10 mouse cellular contexts compared by ENCODE assay signal in genomic region chr1:186408986-186409441, GRCm38 (mm10).
DNase-seq lines count a peak whose midpoint lies in the region; ATAC-seq lines count a peak whose summit lies in the region.
"Had no signal": no experiment of that assay in that cellular context is flagged by ENCODE, and none has a peak within 500 bp of the region (broad histone marks: within the 10 kb centered on the region; RNA-seq: fewer than 3 reads in every experiment).

No protein-coding gene starts in this region.

- H3K27ac ChIP-seq in heart, embryonic 12.5 days (ENCODE audit: poor library complexity, severe bottlenecking), result no peak overlapping the region
- peak overlapping the region; percentile 33 for H3K27ac ChIP-seq in embryonic facial prominence, embryonic 12.5 days
- no peak overlapping the region for H3K27ac ChIP-seq in heart, embryonic 15.5 days
- H3K27ac ChIP-seq in midbrain, embryonic 12.5 days (replicated peaks), result no peak overlapping the region

- no peak for ATAC-seq in heart, embryonic 12.5 days (ENCODE audit: insufficient number of reproducible peaks, low FRiP score)
- ATAC-seq in embryonic facial prominence, embryonic 12.5 days (ENCODE audit: insufficient number of reproducible peaks, insufficient read depth, low FRiP score, low TSS enrichment), result no peak
- no peak for ATAC-seq in heart, embryonic 15.5 days (replicated peaks; ENCODE audit: insufficient number of reproducible peaks, insufficient read depth, low FRiP score, low read depth)
- peak; percentile 34 for ATAC-seq in midbrain, embryonic 12.5 days (ENCODE audit: low FRiP score, low read depth)
- ATAC-seq in monocyte, adult 5-6 weeks (replicated peaks; ENCODE audit: insufficient number of reproducible peaks, low FRiP score, low TSS enrichment, poor library complexity, severe bottlenecking), result no peak

- H3K27me3 ChIP-seq in heart, embryonic 12.5 days (replicated peaks), result no peaks in the 10 kb centered on the region
- H3K27me3 ChIP-seq in embryonic facial prominence, embryonic 12.5 days, result no peaks in the 10 kb centered on the region
- H3K27me3 ChIP-seq in heart, embryonic 15.5 days, result no peaks in the 10 kb centered on the region
- no peaks in the 10 kb centered on the region for H3K27me3 ChIP-seq in midbrain, embryonic 12.5 days
- H3K27me3 ChIP-seq: megakaryocyte, embryonic 14.5 days had no signal

- 39% methylated on average over 10 of the region's 10 CpGs for WGBS in heart, embryonic 12.5 days
- WGBS in embryonic facial prominence, embryonic 12.5 days, result 31% methylated on average over 10 of the region's 10 CpGs
- 38% methylated on average over 10 of the region's 10 CpGs for WGBS in heart, embryonic 15.5 days
- WGBS in midbrain, embryonic 12.5 days, result 17% methylated on average over 10 of the region's 10 CpGs

- intact Hi-C loops in heart, postnatal 14 days (cut with DNase I), result loop anchor here (5.0 kb wide), 1 partner anchor 142 kb away; no protein-coding TSS in a partner anchor

- no peaks in the 10 kb centered on the region; the same call in 1 of the 2 replicates for H3K9me3 ChIP-seq in heart, embryonic 12.5 days (replicated peaks)
- H3K9me3 ChIP-seq in embryonic facial prominence, embryonic 12.5 days, result no peaks in the 10 kb centered on the region
- no peaks in the 10 kb centered on the region for H3K9me3 ChIP-seq in heart, embryonic 15.5 days (replicated peaks)
- no peaks in the 10 kb centered on the region for H3K9me3 ChIP-seq in midbrain, embryonic 12.5 days

- H3K4me2 ChIP-seq in heart, embryonic 12.5 days, result peak overlapping the region; percentile 57
- peak overlapping the region; percentile 7; the same call in 1 of the 2 replicates for H3K4me2 ChIP-seq in embryonic facial prominence, embryonic 12.5 days (replicated peaks)
- H3K4me2 ChIP-seq in heart, embryonic 15.5 days, result peak overlapping the region; percentile 38
- H3K4me2 ChIP-seq in midbrain, embryonic 12.5 days (replicated peaks), result peak overlapping the region; percentile 41

- peaks cover 31% of the 10 kb centered on the region for H3K4me1 ChIP-seq in heart, embryonic 12.5 days (replicated peaks)
- H3K4me1 ChIP-seq in embryonic facial prominence, embryonic 12.5 days, result peaks cover 38% of the 10 kb centered on the region
- peaks cover 20% of the 10 kb centered on the region for H3K4me1 ChIP-seq in heart, embryonic 15.5 days (replicated peaks)
- H3K4me1 ChIP-seq in midbrain, embryonic 12.5 days, result peaks cover 17% of the 10 kb centered on the region
- H3K4me1 ChIP-seq: megakaryocyte, embryonic 14.5 days had no signal

- DNase-seq in heart, postnatal 14 days, result no peak
- no peak for DNase-seq in cerebellum, adult 9-11 months
- no peak for DNase-seq in cerebellum, adult 18-20 months
- DNase-seq: thymus, postnatal 14 days had no signal

- peak overlapping the region; percentile 15; the same call in 1 of the 2 replicates for H3K4me3 ChIP-seq in heart, embryonic 12.5 days
- H3K4me3 ChIP-seq in embryonic facial prominence, embryonic 12.5 days, result no peak overlapping the region
- no peak overlapping the region for H3K4me3 ChIP-seq in heart, embryonic 15.5 days
- 0 out of 2 replicates have a peak overlapping the region, but pooled peaks have one; percentile 7 for H3K4me3 ChIP-seq in midbrain, embryonic 12.5 days
- H3K4me3 ChIP-seq: megakaryocyte, embryonic 14.5 days had no signal

- 0 out of 2 replicates have a peak overlapping the region, but pooled peaks have one; percentile 16 for H3K9ac ChIP-seq in heart, embryonic 12.5 days
- no peak overlapping the region for H3K9ac ChIP-seq in embryonic facial prominence, embryonic 12.5 days
- H3K9ac ChIP-seq in heart, embryonic 15.5 days, result no peak overlapping the region
- H3K9ac ChIP-seq in midbrain, embryonic 12.5 days (replicated peaks), result 0 out of 2 replicates have a peak overlapping the region, but pooled peaks have one; percentile 6

- H3K36me3 ChIP-seq in heart, embryonic 12.5 days, result no peaks in the 10 kb centered on the region
- H3K36me3 ChIP-seq in embryonic facial prominence, embryonic 12.5 days, result no peaks in the 10 kb centered on the region
- H3K36me3 ChIP-seq in heart, embryonic 15.5 days, result no peaks in the 10 kb centered on the region
- H3K36me3 ChIP-seq in midbrain, embryonic 12.5 days, result no peaks in the 10 kb centered on the region

Comparison
In these comparisons a context has a peak if more than half of its experiments do, and no peak if none do; other contexts are left out.
1. H3K4me3 ChIP-seq: peak in heart, embryonic 12.5 days (single experiment) and midbrain, embryonic 12.5 days (single experiment); none in embryonic facial prominence, embryonic 12.5 days (single experiment) and heart, embryonic 15.5 days (single experiment).
2. H3K9ac ChIP-seq: peak in heart, embryonic 12.5 days (single experiment) and midbrain, embryonic 12.5 days (single experiment); none in embryonic facial prominence, embryonic 12.5 days (single experiment) and heart, embryonic 15.5 days (single experiment).
3. H3K4me2 ChIP-seq: peak in every context shown above with its lines; median percentile 57 in heart, embryonic 12.5 days; 41 in midbrain, embryonic 12.5 days; 38 in heart, embryonic 15.5 days; 7 in embryonic facial prominence, embryonic 12.5 days.